Mouse (Mus musculus) hindbrain, embryonic 11.5 days (tissue): ENCODE data around the gene Fam174b. TPM values are rescaled to one million over a fixed set of nuclear protein-coding genes. Genes with fewer than 3 reads are reported as not detected.

Source experiments
- ATAC-seq: fragments of 200-750 bp; cut with Nextera tagmentation; 2 replicates; pipeline ENCODE4 v1.8.0; 2017; ENCODE audit warnings: mild to moderate bottlenecking, moderate TSS enrichment, moderate library complexity; ENCODE audit not compliant: low FRiP score
- DNase-seq: peaks from one replicate; pipeline ENCODE4 v3.0.0-alpha.2; 2015; ENCODE audit warnings: low spot score
- H3K27ac ChIP-seq: fragments of 300-500 bp; sonication (generic); 2 replicates; pipeline ENCODE4 v1.5.1; 2014; ENCODE audit warnings: mild to moderate bottlenecking, low read depth, low read length
- H3K27me3 ChIP-seq: fragments of 300-500 bp; sonication (generic); 2 replicates; pipeline ENCODE4 v1.6.1; 2014; ENCODE audit warnings: mild to moderate bottlenecking, low read length, moderate library complexity, mixed read lengths; ENCODE audit not compliant: control insufficient read depth, insufficient read depth
- H3K36me3 ChIP-seq: fragments of 300-500 bp; sonication (generic); 2 replicates; pipeline ENCODE4 v1.6.1; 2014; ENCODE audit warnings: mild to moderate bottlenecking, low read length, moderate library complexity, mixed read lengths; ENCODE audit not compliant: control insufficient read depth, insufficient read depth
- H3K4me1 ChIP-seq: fragments of 300-500 bp; sonication (generic); replicated peaks from 2 replicates; pipeline ENCODE4 v1.6.1; 2014; ENCODE audit warnings: low read length, mixed read lengths; ENCODE audit not compliant: control insufficient read depth, insufficient read depth
- H3K4me2 ChIP-seq: fragments of 300-500 bp; sonication (generic); replicated peaks from 2 replicates; pipeline ENCODE4 v1.6.1; 2014; ENCODE audit warnings: mild to moderate bottlenecking, low read depth, low read length
- H3K4me3 ChIP-seq: fragments of 300-500 bp; sonication (generic); 2 replicates; pipeline ENCODE4 v1.5.1; 2014; ENCODE audit warnings: low read depth, low read length
- H3K9ac ChIP-seq: fragments of 300-500 bp; sonication (generic); 2 replicates; pipeline ENCODE4 v1.6.1; 2014; ENCODE audit warnings: low read depth, low read length
- H3K9me3 ChIP-seq: fragments of 300-500 bp; sonication (generic); 2 replicates; pipeline ENCODE4 v1.6.1; 2016; ENCODE audit warnings: low read length; ENCODE audit not compliant: control insufficient read depth
- WGBS: fragments of 180-500 bp; shearing (Covaris S2); extraction: QIAGEN DNeasy Blood & Tissue Kit; methylation state at CpG from one replicate; pipeline ENCODE4 v1.1.7; 2014; 5-methylcytosine and 5-hydroxymethylcytosine counted together
- polyA plus RNA-seq: library from polyadenylated mRNA; unstranded; fragments of >200 nt; fragmentation: Nextera tagmentation; extraction: Ambion mirVana; gene quantifications from 2 replicates; pipeline ENCODE4 v1.2.1, GENCODE M21; 2014

Gene Fam174b
- polyA plus RNA-seq, 1 experiment from 2014 or later: 29.4 TPM

GRCm38 (mm10) chr7:73745903-73746302 lies 5.8 kb downstream of the Fam174b start:
- no peaks in the 10 kb centered on the region for H3K4me1 ChIP-seq
- 79% methylated on average over 5 of the region's 5 CpGs for WGBS
- no peak overlapping the region for H3K4me2 ChIP-seq
- H3K27ac ChIP-seq: no peak overlapping the region
- no peak overlapping the region for H3K4me3 ChIP-seq
- peaks cover 12% of the 10 kb centered on the region for H3K27me3 ChIP-seq
- no peaks in the 10 kb centered on the region for H3K9me3 ChIP-seq
- DNase-seq: no peak
- ATAC-seq: no peak
- no peak overlapping the region for H3K9ac ChIP-seq
- H3K36me3 ChIP-seq: no peaks in the 10 kb centered on the region

GRCm38 (mm10) chr7:73746836-73747235 lies 6.7 kb downstream of the Fam174b start:
- WGBS: 80% methylated on average over 4 of the region's 4 CpGs
- H3K4me2 ChIP-seq: no peak overlapping the region
- H3K36me3 ChIP-seq: no peaks in the 10 kb centered on the region
- DNase-seq (no peak), ATAC-seq (no peak)
- H3K27ac ChIP-seq: no peak overlapping the region
- H3K9me3 ChIP-seq: no peaks in the 10 kb centered on the region
- H3K27me3 ChIP-seq: peaks cover 3% of the 10 kb centered on the region
- H3K9ac ChIP-seq: no peak overlapping the region
- no peak overlapping the region for H3K4me3 ChIP-seq
- H3K4me1 ChIP-seq: no peaks in the 10 kb centered on the region

- Histone ChIP-seq H3K4me2 (no peak overlapping the region), H3K4me1 (no peaks in the 10 kb centered on the region), H3K9ac (no peak overlapping the region), H3K27me3 (no peaks in the 10 kb centered on the region), H3K27ac (no peak overlapping the region), H3K9me3 (no peaks in the 10 kb centered on the region), H3K4me3 (no peak overlapping the region), H3K36me3 (no peaks in the 10 kb centered on the region)
- 94% methylated on average over 3 of the region's 3 CpGs for WGBS
- ATAC-seq (no peak), DNase-seq (no peak)
Observed at GRCm38 (mm10) chr7:73747531-73747930, 7.4 kb downstream of the Fam174b start.

GRCm38 (mm10) chr7:73748437-73749108 lies 8.5 kb downstream of the Fam174b start:
- Histone ChIP-seq H3K4me3 (no peak overlapping the region), H3K4me1 (no peaks in the 10 kb centered on the region), H3K4me2 (no peak overlapping the region), H3K27me3 (no peaks in the 10 kb centered on the region), H3K9me3 (no peaks in the 10 kb centered on the region), H3K27ac (no peak overlapping the region), H3K9ac (no peak overlapping the region), H3K36me3 (no peaks in the 10 kb centered on the region)
- 91% methylated on average over 5 of the region's 5 CpGs for WGBS
- DNase-seq (no peak), ATAC-seq (no peak)

- no peaks in the 10 kb centered on the region for H3K27me3 ChIP-seq
Observed at GRCm38 (mm10) chr7:73749339-73749738, 9.2 kb downstream of the Fam174b start.

GRCm38 (mm10) chr7:73749983-73750382 lies 9.9 kb downstream of the Fam174b start:
- Histone ChIP-seq H3K27me3 (no peaks in the 10 kb centered on the region), H3K9ac (no peak overlapping the region), H3K4me2 (no peak overlapping the region), H3K36me3 (no peaks in the 10 kb centered on the region), H3K4me3 (no peak overlapping the region), H3K9me3 (no peaks in the 10 kb centered on the region), H3K27ac (no peak overlapping the region), H3K4me1 (no peaks in the 10 kb centered on the region)
- DNase-seq: no peak
- 92% methylated on average over 7 of the region's 7 CpGs for WGBS
- ATAC-seq: no peak

More at GRCm38 (mm10) chr7:73749339-73749738, 9.2 kb downstream of the Fam174b start:
- Histone ChIP-seq H3K27ac (no peak overlapping the region), H3K36me3 (no peaks in the 10 kb centered on the region), H3K9me3 (no peaks in the 10 kb centered on the region), H3K9ac (no peak overlapping the region), H3K4me3 (no peak overlapping the region), H3K4me2 (no peak overlapping the region), H3K4me1 (no peaks in the 10 kb centered on the region)
- 97% methylated on average over 2 of the region's 2 CpGs for WGBS
- DNase-seq: no peak
- no peak for ATAC-seq

- Histone ChIP-seq H3K4me1 (no peaks in the 10 kb centered on the region), H3K36me3 (no peaks in the 10 kb centered on the region), H3K27ac (no peak overlapping the region), H3K27me3 (no peaks in the 10 kb centered on the region), H3K9ac (no peak overlapping the region), H3K9me3 (no peaks in the 10 kb centered on the region), H3K4me3 (no peak overlapping the region), H3K4me2 (no peak overlapping the region)
- ATAC-seq (no peak), DNase-seq (no peak)
- WGBS: 88% methylated on average over 1 of the region's 1 CpGs
Observed at GRCm38 (mm10) chr7:73753598-73753997, 13.5 kb downstream of the Fam174b start.

- 71% methylated on average over 1 of the region's 1 CpGs for WGBS
- H3K4me1 ChIP-seq: no peaks in the 10 kb centered on the region
- no peak for ATAC-seq
Observed at GRCm38 (mm10) chr7:73755377-73756110, 15.4 kb downstream of the Fam174b start.

GRCm38 (mm10) chr7:73761691-73762189 lies 21.6 kb downstream of the Fam174b start:
- Histone ChIP-seq H3K4me1 (no peaks in the 10 kb centered on the region), H3K4me3 (no peak overlapping the region), H3K27me3 (no peaks in the 10 kb centered on the region), H3K27ac (no peak overlapping the region), H3K9me3 (no peaks in the 10 kb centered on the region), H3K36me3 (no peaks in the 10 kb centered on the region), H3K4me2 (no peak overlapping the region), H3K9ac (no peak overlapping the region)
- 89% methylated on average over 8 of the region's 8 CpGs for WGBS
- DNase-seq (no peak), ATAC-seq (no peak)

More at GRCm38 (mm10) chr7:73755377-73756110, 15.4 kb downstream of the Fam174b start:
- no peak overlapping the region for H3K9ac ChIP-seq
- H3K27me3 ChIP-seq: no peaks in the 10 kb centered on the region
- no peak overlapping the region for H3K4me3 ChIP-seq
- H3K9me3 ChIP-seq: no peaks in the 10 kb centered on the region
- no peak overlapping the region for H3K4me2 ChIP-seq
- no peak overlapping the region for H3K27ac ChIP-seq
- no peak for DNase-seq
- no peaks in the 10 kb centered on the region for H3K36me3 ChIP-seq
